Mouse (Mus musculus) lung, adult 2 months (tissue): ENCODE results near the gene Kif21b.

ENCODE experiments used
- CTCF ChIP-seq: fragments of 200-500 bp; IDR thresholded peaks from 2 replicates; pipeline ENCODE4 v1.5.1; 2011; ENCODE audit warnings: mild to moderate bottlenecking, low read length, control low read depth; ENCODE audit not compliant: insufficient read depth
- POLR2A ChIP-seq: fragments of 200-500 bp; IDR thresholded peaks from 2 replicates; pipeline ENCODE4 v1.6.1; 2011; ENCODE audit warnings: low read depth, mild to moderate bottlenecking, control low read depth, low read length, borderline replicate concordance; ENCODE audit errors: extremely low read depth

GRCm38 (mm10) chr1:136117069-136117468 lies 14.1 kb upstream of the Kif21b start:
- TF ChIP-seq CTCF, result no peak
- TF ChIP-seq POLR2A, result no peak
